Mouse (Mus musculus): ENCODE data around the gene Pde2a. TPM values are rescaled to one million over a fixed set of nuclear protein-coding genes. Genes with fewer than 3 reads are reported as not detected.

Pde2a gene
- total RNA-seq, 1 experiment from 2014 or later = 1.7 TPM

DNA sequence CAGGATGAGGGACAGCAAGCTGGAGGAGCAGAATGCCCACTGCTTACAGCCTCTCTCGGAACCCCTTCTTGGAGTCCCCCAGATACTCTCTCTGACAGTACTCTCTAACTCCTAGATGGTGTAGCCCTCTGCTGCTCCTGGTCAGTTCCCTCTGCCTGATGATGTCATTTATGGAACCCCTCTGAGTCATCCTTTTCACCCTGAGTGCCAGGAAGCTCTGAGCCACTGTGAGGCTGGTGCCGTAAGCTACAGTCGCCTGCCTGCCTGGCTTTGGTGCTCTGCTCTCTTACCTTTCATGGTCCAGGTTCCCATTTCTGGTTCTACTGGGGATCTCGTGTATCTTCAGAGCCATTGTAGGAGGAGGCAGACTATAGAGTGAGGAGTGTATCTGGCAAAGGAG, 24.3 kb upstream of the Pde2a start:
- ATAC-seq (replicated peaks; ENCODE audit: low read depth, poor library complexity, severe bottlenecking) = no peak

DNA sequence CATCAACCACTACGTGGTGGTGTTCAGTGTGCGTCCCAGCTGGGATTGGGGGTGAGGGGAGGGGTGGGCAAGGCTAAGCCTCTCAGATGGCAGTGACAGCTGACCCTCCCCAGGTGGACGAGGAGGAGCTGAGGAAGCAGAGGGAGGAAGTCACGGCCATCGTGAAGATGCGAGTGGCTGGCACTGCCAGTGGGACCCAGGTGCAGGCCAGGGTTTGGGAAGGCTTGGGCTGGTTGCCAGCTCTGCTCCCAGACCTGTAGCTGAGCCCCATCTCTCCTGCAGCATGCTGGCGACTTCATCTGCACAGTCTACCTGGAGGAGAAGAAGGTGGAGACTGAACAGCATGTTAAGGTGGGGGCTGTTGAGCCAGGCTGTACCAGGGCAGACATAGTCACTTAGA, 20.0 kb upstream of the Pde2a start:
- no peak for ATAC-seq (replicated peaks; ENCODE audit: low read depth, poor library complexity, severe bottlenecking)

- no peak for ATAC-seq (replicated peaks; ENCODE audit: low read depth, poor library complexity, severe bottlenecking)
These were observed 17.7 kb upstream of the Pde2a start for GRCm38 (mm10) chr7:101403831-101404230.

DNA sequence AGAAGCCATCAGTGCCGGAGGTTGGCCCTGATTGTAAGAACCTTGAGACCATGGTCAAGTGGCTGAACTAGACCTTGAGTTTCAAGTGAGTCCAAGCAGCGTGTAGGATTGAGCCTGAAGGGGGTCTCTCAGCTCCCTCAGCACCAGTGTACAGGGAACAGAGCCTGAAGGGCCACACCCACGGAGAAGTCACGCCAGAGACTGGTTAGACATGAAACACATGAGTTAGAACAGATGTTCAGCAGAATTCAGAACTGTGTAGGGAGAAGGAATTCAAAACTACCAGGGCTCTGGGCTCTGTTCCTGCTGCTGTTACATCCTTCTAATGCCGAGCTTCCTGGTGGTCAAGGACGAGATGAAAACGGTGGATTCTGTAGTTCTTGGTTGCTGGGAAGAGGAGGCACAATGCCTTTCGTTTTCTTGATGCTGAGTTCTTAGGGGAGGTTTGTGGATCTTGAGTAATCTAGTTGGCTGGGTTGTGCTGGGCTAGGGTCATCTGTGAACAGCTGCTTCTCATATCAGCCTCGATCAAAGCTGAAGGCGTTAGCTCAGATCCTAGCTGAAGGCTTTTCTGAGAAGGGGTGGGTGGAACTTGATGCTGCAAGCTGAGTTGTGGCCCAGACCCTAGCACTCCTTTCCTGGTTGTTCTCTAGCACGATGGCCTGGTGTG, 11.1 kb upstream of the Pde2a start, which contains the start of gene Gm45837:
Gene Gm45837, plus strand, starts transcription at position 620 of the 670 bp plus-strand sequence.
- ATAC-seq (replicated peaks; ENCODE audit: low read depth, poor library complexity, severe bottlenecking) = no peak

- peak; percentile 77 for ATAC-seq (replicated peaks; ENCODE audit: low read depth, poor library complexity, severe bottlenecking)
These were observed 8.7 kb upstream of the Pde2a start for GRCm38 (mm10) chr7:101412796-101413195.

DNA sequence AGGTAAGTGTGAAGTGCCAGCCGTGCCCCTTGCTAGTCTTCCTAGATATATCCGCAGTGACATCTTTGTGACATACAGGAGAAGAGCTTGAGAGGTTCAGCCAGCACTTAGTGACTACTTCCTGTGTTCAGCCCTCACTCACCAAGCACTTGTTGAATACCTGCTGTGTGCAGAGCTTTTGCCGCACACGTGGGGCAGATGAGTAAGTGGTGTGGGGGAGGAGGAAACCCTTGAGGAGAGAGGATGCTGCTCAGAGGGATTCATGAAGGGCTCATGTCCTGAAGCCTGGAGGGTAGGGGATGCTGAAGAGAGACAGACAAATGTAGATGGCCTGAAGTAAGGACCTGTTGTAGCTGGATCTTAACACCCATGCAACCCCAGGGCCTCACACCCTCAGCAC, 7.3 kb upstream of the Pde2a start:
- no peak for ATAC-seq (replicated peaks; ENCODE audit: low read depth, poor library complexity, severe bottlenecking)

GRCm38 (mm10) chr7:101414661-101415511, 6.6 kb upstream of the Pde2a start:
- ATAC-seq (replicated peaks; ENCODE audit: low read depth, poor library complexity, severe bottlenecking) = peak; percentile 63

DNA sequence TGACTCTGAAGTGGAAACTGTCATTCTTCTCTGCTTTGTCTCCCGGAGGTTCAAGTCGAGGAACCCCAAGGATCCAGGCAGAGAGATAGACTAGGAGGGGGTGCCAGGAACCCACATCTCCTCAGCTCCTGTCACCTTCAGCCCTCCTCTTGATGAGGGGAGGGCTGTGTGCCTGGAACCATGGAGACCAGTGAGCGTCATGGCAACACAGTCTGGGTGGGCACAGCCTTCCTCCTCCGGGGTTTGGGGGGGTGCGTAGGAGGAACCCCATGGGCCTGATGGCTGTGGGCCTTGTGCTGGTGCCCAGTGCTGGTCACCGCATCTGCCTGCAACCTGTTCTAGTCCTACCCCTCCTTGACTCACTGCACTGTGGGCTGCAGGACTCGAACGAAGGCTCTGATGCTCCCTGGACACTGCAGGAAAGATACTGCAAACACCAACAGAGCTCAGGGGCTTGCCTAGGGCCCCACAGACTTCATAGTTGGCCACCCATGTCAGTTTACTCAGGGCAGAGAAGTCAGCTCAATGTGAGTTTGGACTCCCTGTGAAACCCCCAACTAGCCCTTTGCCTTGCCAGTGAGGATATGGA, 5.9 kb upstream of the Pde2a start:
- ATAC-seq (replicated peaks; ENCODE audit: low read depth, poor library complexity, severe bottlenecking) = 0 out of 2 replicates have a peak, but pooled peaks have one; percentile 1

DNA sequence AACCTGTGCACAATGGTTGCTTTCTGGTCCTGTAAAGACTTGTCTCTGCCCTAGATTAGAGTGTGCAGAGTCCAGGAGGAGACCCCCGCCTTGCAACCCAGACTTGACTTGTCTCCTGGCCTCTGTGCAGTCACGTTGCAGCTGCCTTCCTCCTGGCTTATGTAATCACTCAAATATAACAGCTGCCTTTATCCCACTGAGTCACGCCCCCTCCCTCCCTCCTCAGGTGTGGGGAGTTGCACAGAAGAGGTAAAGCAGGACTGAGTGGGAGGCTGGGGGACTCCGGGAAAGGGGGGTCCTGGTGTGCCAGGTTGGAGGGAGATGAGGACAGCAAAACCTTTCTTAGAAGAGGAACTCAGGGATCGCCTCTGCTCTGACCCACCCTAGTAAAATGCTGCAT, 5.1 kb upstream of the Pde2a start:
- no peak for ATAC-seq (replicated peaks; ENCODE audit: low read depth, poor library complexity, severe bottlenecking)

- peak; percentile 34; the same call in 1 of the 2 replicates for ATAC-seq (replicated peaks; ENCODE audit: low read depth, poor library complexity, severe bottlenecking)
These were observed 2.3 kb upstream of the Pde2a start for GRCm38 (mm10) chr7:101419013-101419770.

GRCm38 (mm10) chr7:101422069-101422468, 578 bp downstream of the Pde2a start:
- ATAC-seq (replicated peaks; ENCODE audit: low read depth, poor library complexity, severe bottlenecking) = peak; percentile 20; the same call in 1 of the 2 replicates

DNA sequence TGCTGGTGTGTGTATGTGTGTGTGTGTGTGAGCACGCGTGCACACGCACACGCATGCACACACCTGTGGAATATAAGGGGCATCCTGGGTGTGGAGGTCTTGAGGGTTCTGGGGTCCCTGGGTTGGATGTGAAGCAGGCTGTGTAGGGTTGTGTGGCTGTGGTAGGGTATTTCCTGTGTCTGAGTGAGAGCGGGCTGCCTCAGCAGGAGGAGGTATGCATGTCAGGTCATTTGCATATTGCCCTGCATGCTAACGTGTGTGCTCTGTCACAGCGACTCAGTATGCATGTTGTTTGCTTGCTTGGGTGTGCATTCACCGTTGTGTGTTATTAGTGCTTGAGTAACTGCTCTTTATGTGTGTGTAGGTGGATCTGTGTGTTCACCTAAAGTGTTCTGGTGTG, 1.2 kb downstream of the Pde2a start:
- no peak for ATAC-seq (replicated peaks; ENCODE audit: low read depth, poor library complexity, severe bottlenecking)

- no peak for ATAC-seq (replicated peaks; ENCODE audit: low read depth, poor library complexity, severe bottlenecking)
These were observed 2.5 kb downstream of the Pde2a start for GRCm38 (mm10) chr7:101423970-101424369.

- ATAC-seq (replicated peaks; ENCODE audit: low read depth, poor library complexity, severe bottlenecking) = no peak
These were observed 5.2 kb downstream of the Pde2a start for GRCm38 (mm10) chr7:101426692-101427091.

DNA sequence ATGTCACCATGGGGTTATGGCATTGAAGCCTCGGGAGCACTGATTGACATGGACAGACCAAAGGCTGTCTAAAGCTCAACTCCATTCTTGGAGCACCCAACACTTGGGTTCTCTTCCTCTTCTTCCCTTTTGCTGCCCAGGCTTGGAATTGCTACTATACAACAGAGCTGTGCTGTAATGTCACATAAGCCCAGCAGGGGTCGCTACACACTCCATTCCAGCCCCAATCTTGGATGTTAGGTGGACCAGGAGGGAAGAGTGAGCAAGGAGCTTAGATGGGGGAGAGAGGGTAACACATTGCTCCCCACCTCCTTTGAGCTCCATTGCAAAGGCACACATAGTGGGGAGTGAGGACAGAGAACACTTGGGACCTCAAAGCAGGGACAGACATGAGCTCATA, 6.2 kb downstream of the Pde2a start:
- peak; percentile 66 for ATAC-seq (replicated peaks; ENCODE audit: low read depth, poor library complexity, severe bottlenecking)

GRCm38 (mm10) chr7:101435038-101435437, 13.5 kb downstream of the Pde2a start:
- ATAC-seq (replicated peaks; ENCODE audit: low read depth, poor library complexity, severe bottlenecking) = no peak

DNA sequence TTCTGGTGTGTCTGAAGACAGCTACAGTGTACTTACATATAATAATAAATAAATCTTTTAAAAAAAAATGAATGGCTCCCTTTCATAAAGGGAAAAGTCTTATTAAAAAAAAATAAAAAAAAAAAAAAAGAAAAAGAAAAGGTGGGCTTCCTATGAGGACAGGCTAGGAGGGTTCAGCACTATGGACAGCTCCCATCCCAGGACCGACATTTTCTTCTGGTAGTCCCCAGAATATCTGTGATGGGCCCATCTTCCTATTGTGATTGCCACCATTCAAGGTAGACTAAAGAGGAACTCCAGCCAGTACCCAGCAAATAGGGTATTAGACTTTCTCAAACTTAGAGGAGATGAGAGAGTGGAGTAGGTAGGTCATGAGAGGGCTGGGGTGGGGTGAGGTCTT, 16.4 kb downstream of the Pde2a start:
- ATAC-seq (replicated peaks; ENCODE audit: low read depth, poor library complexity, severe bottlenecking) = peak; percentile 66; the same call in 1 of the 2 replicates

- ATAC-seq (replicated peaks; ENCODE audit: low read depth, poor library complexity, severe bottlenecking) = no peak
These were observed 21.6 kb downstream of the Pde2a start for GRCm38 (mm10) chr7:101443093-101443492.

DNA sequence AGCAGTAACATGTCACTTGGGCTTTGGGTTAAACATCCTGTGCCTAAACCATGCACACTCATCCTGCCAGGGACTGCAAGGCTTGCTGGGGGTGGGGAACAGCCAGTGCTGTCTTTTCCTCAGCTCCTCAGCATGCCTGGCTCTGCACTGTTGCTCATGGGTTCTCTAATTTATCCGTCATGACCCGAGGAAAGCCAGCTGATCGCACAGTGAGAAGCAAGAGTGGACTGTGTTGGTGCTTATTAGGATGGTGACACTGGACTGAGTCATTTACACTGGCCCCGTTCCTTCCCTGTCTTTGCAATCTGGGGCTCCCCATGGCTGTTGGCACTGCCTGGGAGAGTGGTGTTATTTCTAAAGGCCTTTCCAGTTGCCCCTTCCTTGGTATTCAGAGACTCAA, 22.7 kb downstream of the Pde2a start:
- ATAC-seq (replicated peaks; ENCODE audit: low read depth, poor library complexity, severe bottlenecking) = no peak

GRCm38 (mm10) chr7:101449855-101450254, 28.4 kb downstream of the Pde2a start:
- no peak for ATAC-seq (replicated peaks; ENCODE audit: low read depth, poor library complexity, severe bottlenecking)
